Mouse (Mus musculus) regulatory T cell (primary cell): Measurements from ENCODE around the gene Mfsd14a.

Experiments used
- in situ Hi-C: fragments of 300-600 bp; cut with MboI, MseI; formaldehyde crosslinking; loops from one replicate; pipeline ENCODE4 v1.15.1; 2025; ENCODE audit warnings: high pct_unique_total_duplicates

The Mfsd14a gene

DNA sequence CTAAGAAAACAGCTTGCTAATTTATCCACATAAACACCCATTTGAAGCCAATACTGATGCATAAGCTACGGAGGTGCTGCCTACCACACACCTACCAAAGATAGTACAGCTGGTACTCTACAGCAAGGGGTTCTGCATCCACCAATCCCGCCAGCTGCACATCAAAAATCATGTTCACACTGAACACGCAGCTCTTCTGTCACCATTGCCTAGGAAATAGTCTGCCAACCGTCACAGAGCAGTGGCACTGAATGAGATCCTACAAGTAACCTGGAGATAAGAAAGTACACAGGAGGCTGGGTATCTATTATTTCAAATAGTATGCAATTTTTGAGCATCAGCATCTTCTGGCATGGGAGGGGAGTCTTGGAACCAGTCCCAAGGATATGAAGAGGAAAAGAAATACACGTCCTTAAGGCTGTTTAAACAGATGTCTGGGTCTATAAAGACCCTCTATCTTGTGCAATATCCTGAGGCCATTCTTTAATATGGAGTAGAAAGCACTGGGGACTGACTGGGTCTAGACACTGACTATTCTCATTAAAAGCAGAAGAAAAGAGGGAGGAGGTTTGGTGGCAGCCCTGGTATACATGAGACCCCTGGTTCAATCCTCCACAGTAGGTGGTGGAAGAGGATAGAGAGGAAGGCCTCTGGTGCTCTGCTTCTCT, 9.1 kb downstream of the Mfsd14a start:
- in situ Hi-C loops = no loop called here

DNA sequence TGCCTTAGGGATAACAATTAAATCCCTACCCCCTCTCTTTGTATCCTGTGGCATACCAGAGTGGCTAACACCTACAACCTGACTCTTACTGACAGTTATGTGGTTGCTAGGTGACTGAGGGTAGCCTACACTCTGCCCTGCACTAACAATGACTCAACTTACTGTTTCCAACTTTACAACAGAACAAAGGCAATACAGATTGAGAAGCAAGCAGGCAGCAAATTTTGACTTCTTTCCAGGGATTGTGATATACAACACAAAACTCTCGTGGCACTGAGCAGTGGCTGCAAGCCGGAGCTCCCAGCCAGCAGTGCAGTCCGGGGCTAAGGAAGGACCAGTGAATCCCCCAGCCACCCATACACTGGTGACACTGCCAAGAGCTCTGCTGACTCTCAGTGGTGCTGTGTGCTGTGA, 10.4 kb downstream of the Mfsd14a start:
- in situ Hi-C loops = no loop called here

DNA sequence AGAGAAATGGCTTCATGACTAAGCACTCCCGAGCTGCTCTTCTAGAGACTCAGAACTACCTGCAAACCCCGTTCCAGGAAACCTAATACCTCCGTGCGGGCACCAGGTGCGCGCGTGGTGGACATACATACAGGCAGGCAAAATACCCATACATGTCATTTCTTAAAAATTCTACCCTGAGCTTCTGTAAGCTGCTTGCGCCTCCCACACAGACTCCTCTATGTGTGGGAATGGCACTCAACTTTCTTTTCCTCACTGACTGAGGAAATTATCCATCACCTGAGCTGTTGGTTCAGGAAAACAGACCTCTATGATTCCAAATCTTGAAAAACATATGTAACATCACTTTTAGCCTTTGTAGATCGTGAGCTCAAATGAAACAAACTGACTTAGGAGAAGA, 11.8 kb downstream of the Mfsd14a start:
- in situ Hi-C loops = no loop called here

DNA sequence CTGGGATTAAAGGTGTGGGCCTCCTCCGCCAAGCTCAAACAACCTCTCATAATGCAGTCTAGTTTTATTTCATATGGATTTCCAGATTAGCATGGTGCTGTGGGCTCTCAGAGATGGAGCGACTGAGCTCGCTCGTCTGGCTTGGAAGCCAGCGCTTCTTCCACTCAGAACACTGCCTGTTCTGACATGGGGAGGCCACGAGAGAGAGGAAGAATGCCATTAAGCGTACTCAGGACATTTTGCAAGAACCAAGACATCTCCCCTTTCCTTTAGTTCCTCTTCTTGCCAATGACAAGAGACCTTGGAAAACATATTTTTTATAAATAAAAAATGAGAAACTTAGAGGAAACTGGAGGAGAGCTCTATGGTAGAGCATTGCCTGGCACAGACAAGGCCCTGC, 13.7 kb downstream of the Mfsd14a start:
- in situ Hi-C loops = no loop called here

DNA sequence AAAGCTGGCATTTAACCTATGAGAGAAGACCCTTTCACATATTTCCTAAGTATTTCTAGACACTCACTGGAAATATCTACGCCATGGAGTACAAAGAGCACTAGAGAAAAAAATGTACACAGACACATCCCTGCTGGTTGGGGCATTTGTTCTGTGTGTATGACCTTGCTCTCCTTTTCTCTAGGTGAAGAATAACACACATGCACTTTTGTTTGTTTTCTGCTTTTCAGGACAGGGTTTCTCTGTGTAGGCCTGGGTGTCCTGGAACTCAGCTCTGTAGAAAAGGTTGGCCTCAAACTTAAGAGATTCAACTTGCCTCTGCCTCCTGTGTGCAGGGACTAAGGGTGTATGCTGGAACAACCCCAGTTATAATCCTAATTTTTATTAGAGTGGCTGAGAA, 16.1 kb downstream of the Mfsd14a start:
- in situ Hi-C loops = no loop called here

DNA sequence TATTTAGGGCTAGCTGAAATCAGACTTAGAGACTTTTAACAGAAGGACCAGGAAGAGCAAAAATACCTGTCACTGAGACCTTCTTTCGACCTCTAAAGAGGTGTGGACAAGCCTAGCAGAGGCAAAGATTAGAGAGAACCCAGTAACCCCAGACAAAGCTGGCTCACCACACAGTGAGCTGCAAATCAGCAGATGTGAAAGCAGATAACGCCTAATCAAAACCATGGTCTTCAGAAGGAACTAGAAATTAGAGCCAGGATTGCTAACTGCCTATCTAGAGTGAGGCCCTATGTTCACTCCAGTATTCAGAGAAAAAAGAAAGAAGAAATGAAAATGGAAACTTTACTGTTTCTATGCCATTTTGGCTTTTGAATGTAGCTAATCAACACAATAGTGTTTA, 20.1 kb downstream of the Mfsd14a start:
- in situ Hi-C loops = no loop called here

DNA sequence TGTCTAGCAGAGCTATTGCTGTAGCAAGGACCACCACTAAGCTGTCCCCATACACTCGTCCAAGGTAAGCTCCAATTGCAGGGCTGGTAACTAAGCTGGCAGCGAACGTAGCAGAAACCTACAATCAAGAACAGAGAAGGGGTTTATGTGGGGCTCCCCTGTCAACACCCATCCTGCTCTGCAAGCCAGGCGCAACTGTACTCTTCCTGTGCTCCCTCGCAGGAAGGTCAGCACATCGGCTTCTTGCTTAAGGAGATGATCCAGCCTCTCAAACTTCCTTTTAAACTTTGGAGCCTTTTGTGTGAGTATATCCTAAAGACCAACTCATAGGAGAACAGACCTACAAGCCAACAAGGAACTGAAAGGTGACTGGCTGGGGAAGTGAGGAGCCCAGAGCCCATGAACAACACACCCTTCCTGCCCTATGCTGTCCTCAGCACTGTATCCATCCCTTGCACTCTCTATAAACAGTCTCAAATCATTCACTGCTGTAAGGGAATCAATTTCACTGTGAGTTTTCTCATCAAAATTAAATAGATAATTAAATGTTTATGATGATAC, 20.6 kb downstream of the Mfsd14a start:
- in situ Hi-C loops = no loop called here

DNA sequence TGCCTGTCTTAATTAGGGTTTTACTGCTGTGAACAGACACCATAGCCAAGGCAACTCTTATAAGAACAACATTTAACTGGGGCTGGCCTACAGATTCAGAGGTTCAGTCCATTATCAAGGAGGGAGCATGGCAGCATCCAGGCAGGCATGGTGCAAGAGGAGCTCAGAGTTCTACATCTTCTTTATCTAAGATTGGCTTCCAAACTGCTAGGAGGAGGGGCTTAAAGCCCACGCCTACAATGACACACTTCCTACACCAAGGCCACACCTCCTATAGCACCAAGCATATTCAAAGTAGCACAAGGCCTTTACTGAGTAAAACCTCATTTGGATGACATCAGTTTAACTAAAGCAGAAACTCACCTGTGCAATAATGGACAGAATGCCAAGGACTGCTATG, 22.5 kb downstream of the Mfsd14a start:
- in situ Hi-C loops = no loop called here

DNA sequence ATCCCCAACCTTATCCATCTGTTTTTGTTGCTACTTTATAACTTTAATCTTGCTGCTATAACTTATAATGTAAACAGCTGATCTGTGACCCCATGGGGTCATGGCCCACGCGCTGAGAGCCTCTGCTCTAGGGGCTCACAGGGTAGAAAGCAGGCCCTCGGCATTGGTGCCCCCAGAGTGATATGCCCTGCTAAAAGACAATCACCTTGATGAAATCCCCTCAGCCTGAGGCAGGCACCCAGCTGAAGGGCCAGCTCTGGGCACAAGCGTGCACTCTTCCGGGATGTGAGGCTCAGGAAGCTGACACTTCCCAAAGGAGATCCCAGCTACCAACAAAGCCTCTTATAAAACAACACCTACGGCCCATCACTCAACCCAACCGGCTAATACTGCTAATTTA, 23.9 kb downstream of the Mfsd14a start:
- in situ Hi-C loops = no loop called here

DNA sequence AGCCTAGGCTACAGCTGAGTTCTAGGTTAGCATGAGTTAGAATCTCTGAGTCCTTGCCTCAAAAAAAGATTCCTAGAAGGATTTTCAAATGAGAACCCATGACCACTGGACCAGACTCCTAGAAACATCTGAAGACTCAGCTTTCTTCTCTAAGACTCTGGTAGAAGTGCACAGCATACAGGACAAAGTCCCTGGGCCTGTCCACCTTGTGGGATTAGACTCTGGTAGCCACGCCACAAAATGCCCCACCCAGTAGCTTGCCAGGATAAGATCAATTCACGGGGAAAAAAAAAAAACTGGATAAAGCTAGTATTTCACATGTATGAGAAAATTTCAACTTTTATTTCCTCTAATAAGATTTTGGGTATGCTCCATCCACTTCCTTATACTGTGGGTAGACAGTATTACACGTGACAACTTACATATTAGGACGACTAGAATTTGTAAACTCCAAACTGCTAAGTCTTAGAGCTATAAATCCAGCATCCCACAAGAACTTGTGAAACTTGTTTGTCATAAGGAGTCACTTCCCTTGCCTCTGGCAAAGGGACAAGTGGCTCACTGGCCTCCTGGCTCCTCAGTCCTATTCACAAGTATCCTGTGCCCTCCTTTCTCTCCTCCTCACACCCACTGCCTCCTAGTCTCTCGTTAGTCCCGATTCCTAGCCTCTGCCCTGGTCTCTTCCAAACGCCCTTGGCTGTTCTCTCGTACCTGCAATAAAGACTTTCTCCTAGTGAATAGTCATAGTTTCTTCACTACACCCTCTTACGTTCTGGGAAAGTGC, 24.6 kb downstream of the Mfsd14a start:
- in situ Hi-C loops = no loop called here

DNA sequence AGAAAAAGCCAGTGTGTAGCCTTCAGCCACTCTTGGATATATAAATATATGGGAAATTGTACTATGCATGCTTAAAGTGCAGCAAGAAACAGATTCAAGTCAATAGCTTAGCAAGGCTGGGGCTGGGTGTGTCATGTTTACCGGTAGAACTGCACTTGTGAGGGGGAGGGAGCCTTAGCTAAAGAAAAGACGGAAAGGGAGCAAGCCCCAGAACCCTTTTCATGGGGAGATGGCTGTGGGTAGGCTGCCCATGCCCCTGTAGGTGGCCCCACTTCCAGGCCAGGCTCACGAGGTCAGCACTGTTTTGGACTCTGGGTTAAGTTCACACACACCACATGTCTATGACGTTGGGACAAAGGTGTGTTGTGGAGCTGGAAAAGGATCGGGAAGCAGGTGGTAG, 26.7 kb downstream of the Mfsd14a start:
- in situ Hi-C loops = no loop called here

DNA sequence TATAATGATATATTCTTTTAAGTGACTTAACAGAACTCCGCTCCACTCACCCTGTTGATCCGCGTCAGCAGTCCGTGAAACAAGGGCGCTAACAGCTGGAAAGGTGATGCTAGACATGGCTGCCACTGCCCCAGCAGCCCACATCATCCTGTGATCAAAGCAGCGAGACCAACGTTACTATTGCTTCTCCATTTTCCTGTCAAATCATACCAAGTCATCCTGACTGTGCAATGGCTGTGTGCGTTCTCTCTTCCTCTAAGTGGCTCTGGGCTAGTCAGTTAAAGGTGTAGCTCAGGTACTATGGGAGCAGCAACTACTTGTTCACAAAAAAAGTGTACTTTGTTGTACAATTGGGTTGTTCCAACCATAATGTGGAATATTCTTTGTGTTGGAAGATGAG, 27.6 kb downstream of the Mfsd14a start:
- in situ Hi-C loops = no loop called here

DNA sequence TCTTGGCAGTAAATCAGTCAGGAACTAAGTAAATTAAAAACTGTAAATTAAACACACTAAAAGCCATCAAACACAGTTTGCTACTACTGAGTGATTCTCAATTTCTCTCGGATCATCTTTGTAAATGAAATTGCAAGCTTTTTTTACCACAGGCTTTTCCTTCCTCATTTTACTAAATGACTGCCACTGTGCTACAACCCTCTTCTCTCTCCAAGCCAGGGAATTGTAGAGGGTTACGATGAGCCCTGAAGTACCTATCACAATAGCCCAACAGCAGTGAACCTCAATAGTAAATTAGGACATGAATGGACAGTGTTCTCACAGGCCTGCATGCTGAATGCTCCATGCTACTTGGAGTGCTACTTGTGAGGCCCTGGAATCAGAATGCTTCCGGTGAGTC, 28.4 kb downstream of the Mfsd14a start:
- in situ Hi-C loops = no loop called here

DNA sequence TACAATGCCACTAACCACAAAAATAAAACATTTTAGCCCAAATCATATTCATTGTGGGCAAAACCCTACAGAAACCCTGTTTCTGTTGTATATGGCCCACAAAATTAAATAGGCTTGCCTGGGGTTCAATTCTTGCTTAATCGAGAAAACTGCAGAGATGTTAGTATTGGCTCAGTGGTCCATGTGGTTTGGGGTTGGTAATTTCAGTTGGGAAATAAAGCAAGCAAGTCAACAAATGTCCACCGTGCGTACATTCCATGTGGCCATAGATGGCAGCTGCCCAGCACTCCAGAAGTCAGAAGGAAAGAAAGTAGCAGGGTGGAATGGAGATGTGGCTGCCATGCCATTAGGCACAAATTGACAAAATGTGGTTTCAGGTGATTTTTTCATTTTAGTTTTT, 29.5 kb downstream of the Mfsd14a start:
- in situ Hi-C loops = no loop called here

DNA sequence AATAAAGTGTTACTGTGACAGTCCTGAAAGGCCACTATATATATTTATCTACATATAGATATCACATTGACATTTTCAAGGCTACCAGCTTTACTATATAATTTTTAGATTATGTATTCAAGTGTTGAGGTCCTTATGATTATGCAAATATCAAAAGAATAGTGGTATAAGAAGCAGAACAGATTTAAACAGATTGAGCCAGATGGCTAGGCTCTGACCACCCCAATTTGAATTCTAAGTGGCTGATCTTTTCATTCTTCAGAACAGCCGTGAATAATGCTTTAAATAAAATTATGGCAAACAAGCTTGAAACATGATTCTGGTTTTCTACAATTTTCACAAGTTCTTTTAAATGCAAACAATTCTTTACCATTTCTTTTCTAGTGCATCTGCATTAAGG, 31.0 kb downstream of the Mfsd14a start:
- in situ Hi-C loops = no loop called here

DNA sequence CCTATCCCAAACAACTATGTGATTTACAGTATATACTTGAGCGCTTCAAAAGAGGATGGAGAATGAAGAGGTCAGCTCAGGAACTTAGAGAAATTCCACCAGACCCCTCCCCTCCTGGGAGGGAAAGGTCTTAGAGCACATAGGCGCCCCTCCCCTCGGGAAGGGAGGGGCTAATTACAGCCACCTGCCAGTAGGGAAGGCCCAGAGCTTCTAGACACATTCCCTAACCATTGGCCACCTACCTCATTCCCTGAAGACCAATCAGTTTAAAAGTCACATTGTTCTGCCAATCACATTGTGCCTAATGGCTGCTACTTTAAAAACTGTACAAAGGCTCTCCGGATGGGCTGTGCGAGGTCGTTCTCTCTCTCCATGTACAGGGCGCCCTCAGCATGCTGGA, 39.8 kb downstream of the Mfsd14a start:
- in situ Hi-C loops = no loop called here

DNA sequence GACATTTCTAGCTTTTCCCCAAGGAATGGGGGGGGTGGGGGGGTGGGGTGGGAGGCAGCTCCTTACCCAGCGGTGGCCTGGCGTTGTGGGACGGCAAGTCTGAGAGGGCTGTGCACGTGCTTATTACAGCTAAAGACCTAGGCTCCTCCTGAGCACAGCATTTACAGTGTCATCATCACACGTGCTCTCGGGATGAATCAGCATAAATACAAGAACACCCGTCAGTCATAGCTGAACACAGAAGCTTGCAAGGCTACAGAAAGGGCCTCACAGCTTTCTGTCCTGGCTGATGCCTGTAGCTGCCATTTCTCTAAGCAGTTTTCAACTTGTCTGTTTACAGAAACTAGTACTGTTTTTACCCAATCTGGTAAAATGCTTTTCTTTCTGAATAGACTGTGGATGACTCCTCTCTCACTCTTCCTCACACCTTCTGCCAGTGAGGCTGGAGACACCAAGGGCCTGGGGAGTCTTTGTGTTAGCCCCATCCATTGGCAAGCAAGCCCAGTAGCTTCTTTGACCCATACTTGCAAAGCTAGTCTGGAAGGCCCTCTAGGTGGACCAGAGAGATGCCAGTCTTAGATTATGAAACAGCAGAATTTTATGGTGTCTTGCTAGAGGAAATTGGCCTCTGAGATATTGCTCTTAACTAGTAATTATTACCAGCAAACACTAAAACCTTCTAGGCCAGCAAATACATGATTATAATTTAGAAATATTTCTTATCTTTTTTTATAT, 41.7 kb downstream of the Mfsd14a start:
- in situ Hi-C loops = no loop called here

DNA sequence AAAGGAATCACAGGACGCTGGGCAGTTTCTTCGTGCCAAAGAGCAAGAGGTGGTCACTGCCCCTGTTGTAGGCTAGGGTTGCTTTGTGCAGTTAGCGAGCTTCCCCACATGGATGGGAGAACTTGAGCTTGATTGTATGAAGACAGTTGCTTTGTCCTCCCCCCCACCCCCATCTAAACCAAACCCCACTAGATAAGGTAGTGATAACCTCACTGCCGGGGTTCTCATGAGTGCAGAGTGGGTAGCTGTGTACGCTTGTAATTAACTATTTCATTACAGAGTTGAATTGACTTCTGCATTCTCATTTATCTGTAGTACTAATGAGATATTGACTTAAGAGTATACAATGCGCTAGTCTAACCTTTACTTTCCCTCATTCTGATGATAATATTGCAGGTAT, 43.6 kb downstream of the Mfsd14a start:
- in situ Hi-C loops = no loop called here

DNA sequence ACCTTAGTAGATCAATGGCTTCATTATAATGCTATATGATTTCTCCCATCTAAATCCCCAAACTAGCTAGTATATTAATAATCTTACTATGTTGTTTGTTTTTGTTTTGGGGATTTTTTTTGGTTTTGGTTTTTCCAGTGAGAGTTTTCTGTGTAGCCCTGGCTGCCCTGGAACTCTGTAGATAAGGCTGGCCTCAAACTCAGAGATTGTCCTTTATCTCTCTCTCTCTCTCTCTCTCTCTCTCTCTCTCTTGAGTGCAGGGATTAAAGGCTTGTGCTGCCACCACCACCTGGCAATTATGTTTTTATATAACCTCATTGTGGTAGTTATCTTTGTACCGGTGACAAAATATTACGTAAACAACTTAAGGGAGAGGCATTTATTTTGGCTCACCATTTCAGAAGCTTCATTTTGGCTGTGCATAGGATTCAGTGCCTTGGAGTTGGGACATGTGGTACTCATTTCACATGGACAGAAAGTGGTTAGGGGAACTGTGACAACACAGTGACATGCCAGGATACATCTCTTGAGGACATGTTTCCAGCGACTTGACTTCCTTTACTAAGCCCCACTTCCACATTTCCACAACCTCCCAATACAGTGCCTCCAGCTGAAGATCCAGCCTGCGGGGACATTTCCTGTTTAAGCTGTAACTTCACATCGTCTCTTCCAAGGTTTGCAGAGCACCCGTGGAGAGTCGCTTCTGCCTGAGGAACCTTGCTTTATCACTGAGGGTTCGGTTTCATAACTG, 47.0 kb downstream of the Mfsd14a start:
- in situ Hi-C loops = no loop called here

DNA sequence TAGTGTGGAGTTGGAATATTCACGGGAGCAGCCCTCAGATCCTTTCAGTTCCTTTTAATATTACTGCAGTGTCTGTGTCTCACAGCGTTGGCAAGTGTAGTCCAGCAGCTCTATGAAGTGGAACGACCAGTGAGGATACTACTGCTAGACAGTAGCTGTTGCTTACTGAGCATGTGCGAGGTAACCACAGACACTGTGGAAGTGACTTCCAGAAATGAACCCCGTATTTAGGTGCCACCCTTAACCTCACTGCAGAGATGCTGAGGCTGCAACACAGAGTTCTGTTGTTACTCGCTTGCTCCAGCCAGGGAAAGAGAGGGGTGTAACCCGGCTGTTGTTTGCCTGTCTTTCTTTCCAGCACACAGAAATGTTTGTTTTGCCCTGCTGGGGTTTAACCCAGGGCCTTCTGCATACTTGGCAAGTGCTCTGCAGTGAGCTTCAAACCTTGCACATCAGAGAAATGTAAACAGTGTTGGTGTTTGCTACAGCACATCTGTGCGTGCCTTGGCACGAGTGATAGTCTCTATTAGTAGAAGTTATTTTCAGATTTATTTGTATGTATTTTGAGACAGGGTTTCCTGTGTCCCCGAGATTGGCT, 48.1 kb downstream of the Mfsd14a start, which contains the start of gene Trmt13:
Trmt13 (minus strand) TSS at position 293 of the 598 bp plus-strand sequence.
- in situ Hi-C loops = no loop called here

DNA sequence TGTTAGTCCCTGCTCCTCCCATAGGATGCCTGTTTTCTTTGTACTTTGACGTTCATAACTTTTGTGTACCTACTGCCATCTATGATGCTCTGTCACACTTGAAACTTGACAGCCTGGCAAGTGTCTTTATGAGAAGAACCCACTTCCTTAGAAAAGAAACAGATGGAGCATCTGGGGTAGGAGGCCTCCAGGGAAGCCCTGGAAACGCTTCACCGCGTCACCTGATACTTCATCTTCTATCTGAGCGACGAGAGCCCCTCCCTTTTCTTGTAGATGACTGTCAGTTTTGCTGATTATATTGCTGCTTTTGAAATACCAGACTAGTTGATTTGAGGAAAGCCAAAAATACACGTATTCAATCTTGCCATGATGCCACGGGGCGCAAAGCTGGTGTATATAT, 57.9 kb downstream of the Mfsd14a start:
- in situ Hi-C loops = no loop called here
